Mouse (Mus musculus) midbrain, postnatal 0 days (tissue): ENCODE data around the gene Msantd2. TPM values are rescaled to one million over a fixed set of nuclear protein-coding genes. Genes with fewer than 3 reads are reported as not detected.

Experiments
- ATAC-seq: fragments of 200-750 bp; cut with Nextera tagmentation; 2 replicates; pipeline ENCODE4 v1.8.0; 2017; ENCODE audit warnings: moderate number of reproducible peaks, mild to moderate bottlenecking, moderate TSS enrichment, moderate library complexity; ENCODE audit not compliant: low FRiP score
- DNase-seq: peaks from one replicate; pipeline ENCODE4 v3.0.0-alpha.2; 2015; ENCODE audit warnings: low spot score
- H3K27ac ChIP-seq: fragments of 300-500 bp; sonication (generic); 2 replicates; pipeline ENCODE4 v1.5.1; 2014; ENCODE audit warnings: low read depth, mild to moderate bottlenecking, low read length, mixed read lengths
- H3K27me3 ChIP-seq: fragments of 300-500 bp; sonication (generic); 2 replicates; pipeline ENCODE4 v1.6.1; 2014; ENCODE audit warnings: low read length, control low read depth, mixed read lengths; ENCODE audit not compliant: insufficient read depth
- H3K36me3 ChIP-seq: fragments of 300-500 bp; sonication (generic); 2 replicates; pipeline ENCODE4 v1.6.1; 2014; ENCODE audit warnings: low read length, control low read depth, mixed read lengths; ENCODE audit not compliant: insufficient read depth
- H3K4me1 ChIP-seq: fragments of 300-500 bp; sonication (generic); 2 replicates; pipeline ENCODE4 v1.6.1; 2014; ENCODE audit warnings: mild to moderate bottlenecking, control low read depth, antibody characterized with exemption, low read length, mixed read lengths; ENCODE audit not compliant: insufficient read depth
- H3K4me2 ChIP-seq: fragments of 300-500 bp; sonication (generic); 2 replicates; pipeline ENCODE4 v1.6.1; 2014; ENCODE audit warnings: low read depth, mild to moderate bottlenecking, low read length, mixed read lengths; ENCODE audit not compliant: poor library complexity, severe bottlenecking
- H3K4me3 ChIP-seq: fragments of 300-500 bp; sonication (generic); 2 replicates; pipeline ENCODE4 v1.5.1; 2014; ENCODE audit warnings: low read depth, mild to moderate bottlenecking, low read length, moderate library complexity
- H3K9ac ChIP-seq: fragments of 300-500 bp; sonication (generic); replicated peaks from 2 replicates; pipeline ENCODE4 v1.6.1; 2014; ENCODE audit warnings: mild to moderate bottlenecking, low read length, moderate library complexity, mixed read lengths; ENCODE audit not compliant: poor library complexity, severe bottlenecking
- H3K9me3 ChIP-seq: fragments of 300-500 bp; sonication (generic); 2 replicates; pipeline ENCODE4 v1.6.1; 2016; ENCODE audit warnings: low read length, control low read depth
- CTCF ChIP-seq: IDR thresholded peaks from 2 replicates; pipeline ENCODE4 v1.5.1; 2016; ENCODE audit warnings: antibody characterized with exemption, mild to moderate bottlenecking
- WGBS: fragments of 180-500 bp; shearing (Covaris S2); extraction: QIAGEN DNeasy Blood & Tissue Kit; methylation state at CpG from one replicate; pipeline ENCODE4 v1.1.7; 2014; 5-methylcytosine and 5-hydroxymethylcytosine counted together
- polyA plus RNA-seq: library from polyadenylated mRNA; unstranded; fragments of >200 nt; fragmentation: Nextera tagmentation; extraction: Ambion mirVana; gene quantifications from 2 replicates; pipeline ENCODE4 v1.2.1, GENCODE M21; 2015
- total RNA-seq: library from RNA; depleted of rRNA; stranded (reverse); fragments of >200 nt; gene quantifications from 2 replicates; pipeline ENCODE4 v1.2.3, GENCODE M21; 2014; rRNA removed

Gene Msantd2
- total and polyA plus RNA-seq, 2 experiments from 2014 or later: 20.5 to 37.0 TPM

- TF ChIP-seq CTCF: no peak
- Histone ChIP-seq H3K27me3 (no peaks in the 10 kb centered on the region), H3K4me2 (no peak overlapping the region), H3K27ac (no peak overlapping the region), H3K4me3 (no peak overlapping the region), H3K36me3 (no peaks in the 10 kb centered on the region), H3K9ac (no peak overlapping the region), H3K4me1 (peaks cover 5% of the 10 kb centered on the region; the same call in 1 of the 2 replicates), H3K9me3 (no peaks in the 10 kb centered on the region)
- ATAC-seq: 0 out of 2 replicates have a peak, but pooled peaks have one; percentile 49
- 44% methylated on average over 5 of the region's 5 CpGs for WGBS
- no peak for DNase-seq
These were observed 78.3 kb downstream of the Msantd2 start for GRCm38 (mm10) chr9:37567454-37567853.

GRCm38 (mm10) chr9:37567892-37568604, 78.9 kb downstream of the Msantd2 start:
- DNase-seq: no peak
- H3K4me3 ChIP-seq: no peak overlapping the region
- H3K36me3 ChIP-seq: no peaks in the 10 kb centered on the region
- no peak overlapping the region for H3K27ac ChIP-seq
- no peak overlapping the region for H3K9ac ChIP-seq
- H3K4me1 ChIP-seq: peaks cover 5% of the 10 kb centered on the region; the same call in 1 of the 2 replicates
- peak; percentile 6; the same call in 1 of the 2 replicates for ATAC-seq
- H3K27me3 ChIP-seq: no peaks in the 10 kb centered on the region
- WGBS: 44% methylated on average over 15 of the region's 15 CpGs
- H3K9me3 ChIP-seq: no peaks in the 10 kb centered on the region
- no peak overlapping the region for H3K4me2 ChIP-seq
- no peak for TF ChIP-seq CTCF

GRCm38 (mm10) chr9:37568605-37569214, 79.6 kb downstream of the Msantd2 start:
- peaks cover 5% of the 10 kb centered on the region; the same call in 1 of the 2 replicates for H3K4me1 ChIP-seq
- no peak overlapping the region for H3K27ac ChIP-seq
- WGBS: 41% methylated on average over 4 of the region's 4 CpGs
- no peaks in the 10 kb centered on the region for H3K36me3 ChIP-seq
- DNase-seq: no peak
- H3K9me3 ChIP-seq: no peaks in the 10 kb centered on the region
- H3K9ac ChIP-seq: no peak overlapping the region
- no peaks in the 10 kb centered on the region for H3K27me3 ChIP-seq
- no peak overlapping the region for H3K4me2 ChIP-seq
- no peak overlapping the region for H3K4me3 ChIP-seq
- TF ChIP-seq CTCF: no peak
- ATAC-seq: no peak; the same call in 1 of the 2 replicates

- H3K27ac ChIP-seq: no peak overlapping the region
- DNase-seq: no peak
- no peak overlapping the region for H3K4me3 ChIP-seq
- no peak overlapping the region for H3K4me2 ChIP-seq
- no peaks in the 10 kb centered on the region for H3K27me3 ChIP-seq
- peaks cover 5% of the 10 kb centered on the region; the same call in 1 of the 2 replicates for H3K4me1 ChIP-seq
- ATAC-seq: no peak
- WGBS: 78% methylated on average over 2 of the region's 2 CpGs
- no peak for TF ChIP-seq CTCF
- no peak overlapping the region for H3K9ac ChIP-seq
- H3K36me3 ChIP-seq: no peaks in the 10 kb centered on the region
- no peaks in the 10 kb centered on the region for H3K9me3 ChIP-seq
These were observed 80.2 kb downstream of the Msantd2 start for GRCm38 (mm10) chr9:37569231-37569835.

GRCm38 (mm10) chr9:37572204-37572876, 83.2 kb downstream of the Msantd2 start:
- H3K9ac ChIP-seq: no peak overlapping the region
- H3K4me2 ChIP-seq: no peak overlapping the region
- ATAC-seq (no peak), DNase-seq (no peak)
- no peaks in the 10 kb centered on the region for H3K36me3 ChIP-seq
- H3K27ac ChIP-seq: no peak overlapping the region
- peaks cover 10% of the 10 kb centered on the region; the same call in 1 of the 2 replicates for H3K4me1 ChIP-seq
- no peaks in the 10 kb centered on the region for H3K27me3 ChIP-seq
- H3K4me3 ChIP-seq: no peak overlapping the region
- no peak for TF ChIP-seq CTCF
- 67% methylated on average over 3 of the region's 3 CpGs for WGBS
- H3K9me3 ChIP-seq: no peaks in the 10 kb centered on the region

Other genes starting within 250 kb of the Msantd2 start
- gene Slc37a2, start 233.6 kb upstream of the Msantd2 start, total RNA-seq: 3.5 and 4.2 TPM in 2 replicates
- gene Slc37a2, start 233.6 kb upstream of the Msantd2 start, polyA plus RNA-seq: 1.1 and 1.2 TPM in 2 replicates
- gene Ccdc15, start 140.9 kb upstream of the Msantd2 start, total RNA-seq: 5.0 and 5.4 TPM in 2 replicates
- 6.8 and 8.6 TPM in 2 replicates for gene Ccdc15, start 140.9 kb upstream of the Msantd2 start, polyA plus RNA-seq
- gene Hepacam, start 122.0 kb upstream of the Msantd2 start, total RNA-seq: 35.7 and 37.1 TPM in 2 replicates
- 49.9 and 58.1 TPM in 2 replicates for gene Hepacam, start 122.0 kb upstream of the Msantd2 start, polyA plus RNA-seq
- 10.1 and 12.6 TPM in 2 replicates for gene Robo4, start 87.4 kb upstream of the Msantd2 start, total RNA-seq
- 3.6 and 4.0 TPM in 2 replicates for gene Robo4, start 87.4 kb upstream of the Msantd2 start, polyA plus RNA-seq
- gene Robo3, start 56.1 kb upstream of the Msantd2 start, total RNA-seq: 2.8 and 2.9 TPM in 2 replicates
- gene Robo3, start 56.1 kb upstream of the Msantd2 start, polyA plus RNA-seq: 0.88 and 1.0 TPM in 2 replicates
- 29.1 and 39.3 TPM in 2 replicates for gene Esam, start 38.8 kb downstream of the Msantd2 start, total RNA-seq
- gene Esam, start 38.8 kb downstream of the Msantd2 start, polyA plus RNA-seq: 35.1 and 38.6 TPM in 2 replicates
- 0.90 and 6.1 TPM in 2 replicates for gene Vsig2, start 49.9 kb downstream of the Msantd2 start, total RNA-seq
- 1.6 and 1.7 TPM in 2 replicates for gene Vsig2, start 49.9 kb downstream of the Msantd2 start, polyA plus RNA-seq
- gene Nrgn, start 63.6 kb downstream of the Msantd2 start, total RNA-seq: 35.7 and 58.1 TPM in 2 replicates
- 80.4 and 80.6 TPM in 2 replicates for gene Nrgn, start 63.6 kb downstream of the Msantd2 start, polyA plus RNA-seq
- gene Siae, start 66.4 kb downstream of the Msantd2 start, total RNA-seq: 15.2 and 15.8 TPM in 2 replicates
- gene Siae, start 66.4 kb downstream of the Msantd2 start, polyA plus RNA-seq: 14.9 and 16.1 TPM in 2 replicates
- gene Spa17, start 124.4 kb downstream of the Msantd2 start, total RNA-seq: 1.2 and 1.4 TPM in 2 replicates
- gene Spa17, start 124.4 kb downstream of the Msantd2 start, polyA plus RNA-seq: 6.3 and 10.1 TPM in 2 replicates
- 55.3 and 55.7 TPM in 2 replicates for gene Tbrg1, start 168.0 kb downstream of the Msantd2 start, total RNA-seq
- 91.4 and 94.4 TPM in 2 replicates for gene Tbrg1, start 168.0 kb downstream of the Msantd2 start, polyA plus RNA-seq
- not detected in 2 replicates for gene Panx3, start 179.9 kb downstream of the Msantd2 start, total RNA-seq
- 0.10 TPM in 1 of 2 replicates, not detected in the other for gene Panx3, start 179.9 kb downstream of the Msantd2 start, polyA plus RNA-seq
- not detected in 2 replicates for gene Olfr160, start 226.9 kb downstream of the Msantd2 start, total RNA-seq
- not detected in 2 replicates for gene Olfr160, start 226.9 kb downstream of the Msantd2 start, polyA plus RNA-seq